Mouse (Mus musculus): ENCODE measurements around the gene P2ry10b. TPM values are rescaled to one million over a fixed set of nuclear protein-coding genes. Genes with fewer than 3 reads are reported as not detected.

The P2ry10b gene
- polyA plus RNA-seq, 1 experiment from 2014 or later, result 1.6 TPM

DNA sequence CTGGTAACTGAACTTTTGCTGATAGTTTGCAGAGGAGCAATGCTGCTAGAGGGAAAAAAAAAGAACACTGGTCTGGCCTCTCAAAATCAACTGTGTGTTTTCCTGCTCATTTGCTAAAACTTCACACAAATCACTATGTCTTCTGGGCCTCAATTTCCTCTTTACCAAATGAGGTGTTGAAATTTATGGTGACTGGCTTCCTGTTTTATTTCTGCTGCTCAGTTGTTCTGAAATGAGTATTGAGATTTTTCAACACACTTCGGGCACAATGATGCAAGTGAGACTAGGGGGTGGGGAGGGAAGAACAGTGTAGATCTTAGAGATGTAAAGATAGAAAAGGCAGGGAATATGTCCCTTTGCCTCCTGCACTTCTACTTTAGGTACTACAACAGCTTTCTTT, 30.0 kb downstream of the P2ry10b start:
- Histone ChIP-seq H3K9ac (no peak overlapping the region), H3K36me3 (no peaks in the 10 kb centered on the region), H3K4me2 (no peak overlapping the region), H3K4me3 (no peak overlapping the region), H3K4me1 (no peaks in the 10 kb centered on the region), H3K27ac (no peak overlapping the region), H3K9me3 (no peaks in the 10 kb centered on the region), H3K27me3 (no peaks in the 10 kb centered on the region; the same call in 1 of the 2 replicates)
- ATAC-seq (ENCODE audit: insufficient number of reproducible peaks, insufficient read depth, low FRiP score, low TSS enrichment, low read depth), result no peak
- 78% methylated on average over 1 of the region's 1 CpGs for WGBS

DNA sequence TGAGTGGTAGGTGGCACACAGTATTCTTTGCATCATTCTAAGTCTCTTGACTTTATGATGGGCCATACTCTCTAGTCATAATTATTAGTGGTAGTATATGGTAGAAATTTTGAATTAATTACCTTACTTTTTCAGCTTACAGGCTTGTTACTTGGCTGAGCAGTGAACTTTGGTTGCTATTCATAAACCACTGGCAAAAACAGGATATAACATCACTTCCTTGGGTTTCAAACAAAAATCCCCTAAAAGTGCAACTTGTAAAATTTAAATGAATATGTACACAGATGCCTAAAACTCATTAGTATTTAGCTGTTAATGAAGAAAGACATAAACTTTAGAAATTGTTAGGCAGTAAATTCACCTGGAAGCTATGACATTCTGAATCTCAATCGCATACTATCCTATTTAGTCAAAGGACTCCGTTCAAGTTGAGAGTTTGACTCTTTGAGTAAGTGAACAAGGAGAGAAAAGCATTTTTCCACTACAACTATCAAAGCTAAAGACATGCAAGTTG, 68.9 kb downstream of the P2ry10b start:
- H3K36me3 ChIP-seq, result no peaks in the 10 kb centered on the region
- no peaks in the 10 kb centered on the region for H3K27me3 ChIP-seq
- no peak overlapping the region for H3K4me3 ChIP-seq
- ATAC-seq (ENCODE audit: insufficient number of reproducible peaks, insufficient read depth, low FRiP score, low TSS enrichment, low read depth), result no peak
- 86% methylated on average over 2 of the region's 2 CpGs for WGBS
- H3K27ac ChIP-seq, result no peak overlapping the region
- H3K4me1 ChIP-seq, result no peaks in the 10 kb centered on the region
- H3K9me3 ChIP-seq, result no peaks in the 10 kb centered on the region
- H3K9ac ChIP-seq, result no peak overlapping the region
- no peak overlapping the region for H3K4me2 ChIP-seq

Other genes with a start within 250 kb of the P2ry10b start
- gene Lpar4, start 228.3 kb upstream of the P2ry10b start, polyA plus RNA-seq (2015; fragmentation: Nextera tagmentation; extraction: Ambion mirVana), result 28.8 and 35.8 TPM in 2 replicates
- gene P2ry10, start 60.4 kb upstream of the P2ry10b start, polyA plus RNA-seq (2015; fragmentation: Nextera tagmentation; extraction: Ambion mirVana), result 0.10 and 0.11 TPM in 2 replicates
- gene Gpr174, start 107.0 kb downstream of the P2ry10b start, polyA plus RNA-seq (2015; fragmentation: Nextera tagmentation; extraction: Ambion mirVana), result 0.08 TPM in 1 of 2 replicates, not detected in the other

Data from embryonic facial prominence, embryonic 13.5 days (tissue).